Mouse (Mus musculus) Muller cell, postnatal 12 days (primary cell): ENCODE data around the gene Bmp2k.
"Not testable (repeated sequence)": the region's sequence is repeated elsewhere in the genome, so short reads cannot be mapped to it uniquely, and the experiment has no call there.

Source experiments
- DNase-seq: peaks from one replicate; pipeline ENCODE4 v3.0.0-alpha.2; 2015; ENCODE audit errors: inconsistent ontology term

Bmp2k gene

DNA sequence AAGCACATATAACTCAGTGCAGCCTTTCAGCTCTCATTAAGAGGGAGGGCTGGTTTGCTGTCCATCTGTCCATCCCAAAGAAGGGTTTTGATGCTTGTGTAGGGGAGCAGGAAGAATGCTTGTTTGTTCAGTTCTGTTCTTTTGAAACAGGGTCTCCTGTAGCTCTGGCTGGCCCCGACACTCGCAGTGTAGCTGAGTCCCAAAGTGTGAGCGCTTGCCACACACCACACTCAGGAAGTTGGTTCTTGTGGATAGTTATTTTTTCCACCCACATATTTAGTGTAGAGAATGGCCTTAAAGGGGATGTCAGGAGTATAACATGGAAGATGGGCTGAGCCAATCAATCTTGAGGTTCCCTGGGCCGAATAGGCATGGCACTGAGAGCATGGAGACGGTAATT, 4.1 kb downstream of the Bmp2k start:
- no peak for DNase-seq

DNA sequence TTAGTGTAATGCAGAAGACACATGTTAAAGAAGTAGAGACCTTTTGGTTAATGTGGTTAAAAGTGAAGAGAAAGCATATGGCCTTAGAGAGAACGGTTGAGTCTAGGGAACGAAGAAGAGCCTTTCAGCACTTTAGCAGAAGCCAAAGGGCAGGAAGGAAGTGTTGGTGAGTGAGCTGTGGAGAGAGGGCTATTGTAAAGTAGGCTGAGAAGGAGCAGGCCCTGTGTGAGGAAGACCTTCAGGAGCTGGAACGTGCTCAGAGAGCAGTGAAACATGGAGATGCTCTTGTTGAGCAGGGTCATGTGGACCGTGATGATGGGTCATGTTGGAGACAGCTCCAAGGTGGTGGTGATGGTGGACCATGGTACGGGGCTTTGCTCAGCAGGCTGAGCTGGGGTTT, 4.8 kb downstream of the Bmp2k start:
- no peak for DNase-seq

GRCm38 (mm10) chr5:97002937-97003336, 5.4 kb downstream of the Bmp2k start:
- no peak for DNase-seq

DNA sequence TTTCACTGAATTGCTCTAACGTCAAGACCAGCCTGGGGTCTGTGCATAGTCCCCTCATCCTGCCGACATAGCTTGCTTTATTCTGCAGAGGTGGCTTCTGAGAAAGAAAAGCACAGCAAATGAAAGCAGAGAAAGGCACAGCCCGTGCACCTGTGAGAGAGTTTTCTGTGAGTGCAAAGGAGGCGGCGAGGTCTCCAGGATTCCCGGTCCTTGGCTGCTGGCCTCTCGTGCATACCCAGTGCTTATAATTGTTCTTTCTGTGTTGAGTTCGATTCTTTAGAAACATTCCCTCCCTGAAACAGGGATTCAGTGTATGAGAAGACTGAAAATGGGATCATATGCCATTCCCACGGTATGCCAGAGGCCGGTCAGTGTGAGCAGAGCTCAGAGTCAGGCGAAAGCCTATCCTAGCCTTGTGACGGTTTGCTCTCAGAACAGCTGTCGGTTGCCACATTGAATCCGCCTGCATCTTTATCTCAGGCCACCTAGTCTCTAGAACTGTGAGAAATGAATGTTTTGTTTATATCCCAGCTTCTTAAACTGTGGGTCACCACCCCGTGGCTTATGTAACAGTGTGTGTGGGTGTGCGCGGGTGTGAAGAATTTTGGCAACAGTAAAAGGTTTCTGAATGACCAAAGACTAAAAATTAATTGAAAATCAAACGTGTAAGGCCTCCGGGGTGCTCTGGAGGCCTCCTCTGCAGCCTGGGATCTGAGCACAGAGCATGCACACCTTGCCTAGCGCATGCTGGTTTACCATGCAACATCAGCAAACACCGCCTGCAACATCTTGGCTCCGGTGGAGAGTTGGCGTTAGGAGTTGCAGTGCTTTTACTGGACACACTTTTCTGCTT, 6.9 kb downstream of the Bmp2k start:
- peak; percentile 67 for DNase-seq

DNA sequence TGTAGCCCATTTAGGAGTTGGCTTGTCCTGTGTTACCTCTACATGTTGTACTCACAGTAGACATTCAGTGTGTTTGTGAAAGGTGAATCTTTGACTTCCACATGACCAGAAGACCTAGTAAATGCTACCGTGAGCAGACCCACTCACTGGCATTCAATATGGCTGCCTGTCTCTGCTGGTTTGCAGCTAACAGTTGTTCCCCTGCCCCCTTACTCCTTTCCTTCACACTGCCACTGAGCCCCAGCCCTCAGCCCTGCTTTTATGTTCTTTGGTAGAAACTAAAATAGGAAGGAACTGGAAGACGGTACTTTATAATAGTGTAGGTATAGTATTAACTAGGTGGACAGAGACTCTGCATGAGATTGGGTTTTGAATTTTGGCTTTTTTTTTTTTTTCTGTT, 8.4 kb downstream of the Bmp2k start:
- no peak for DNase-seq

DNA sequence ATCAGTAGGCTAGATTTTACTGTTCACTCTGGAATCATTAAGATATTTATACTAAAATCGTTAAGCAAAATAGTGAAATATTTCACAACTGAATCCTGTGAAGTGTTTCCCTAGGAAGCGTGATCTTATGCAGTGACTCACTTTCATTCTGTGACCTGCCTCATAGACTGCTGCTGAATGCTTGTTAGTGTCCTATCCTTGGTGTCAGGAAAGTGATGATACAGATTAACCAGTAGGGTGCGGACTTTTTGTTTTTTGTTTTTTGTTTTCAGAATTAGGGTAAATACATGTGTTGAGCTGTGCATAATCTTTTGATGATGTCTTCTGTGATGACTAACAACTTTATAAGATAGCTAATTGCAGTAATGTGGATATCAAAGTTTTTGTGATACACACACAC, 9.4 kb downstream of the Bmp2k start:
- DNase-seq: no peak

DNA sequence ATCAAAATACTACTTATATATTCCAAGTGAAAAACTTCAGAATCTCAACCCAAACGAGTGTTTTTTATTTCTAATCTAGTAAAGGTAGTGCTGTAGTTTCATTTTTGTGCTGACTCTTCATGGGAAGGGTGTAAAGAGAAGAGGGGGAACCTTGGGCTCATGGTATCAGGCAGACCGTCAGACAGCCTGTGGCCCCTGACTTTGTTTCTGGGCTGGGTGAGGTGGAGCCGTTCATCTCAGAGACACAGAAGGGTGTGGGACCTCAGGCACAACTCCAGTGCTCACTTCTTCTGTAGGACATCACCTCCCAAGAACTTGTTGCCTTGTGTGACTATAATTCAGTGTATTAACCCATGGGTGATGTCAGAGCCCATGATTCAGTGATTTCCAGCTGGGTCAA, 10.0 kb downstream of the Bmp2k start:
- DNase-seq: no peak

GRCm38 (mm10) chr5:97009140-97009539, 11.7 kb downstream of the Bmp2k start:
- DNase-seq: not testable (repeated sequence)

DNA sequence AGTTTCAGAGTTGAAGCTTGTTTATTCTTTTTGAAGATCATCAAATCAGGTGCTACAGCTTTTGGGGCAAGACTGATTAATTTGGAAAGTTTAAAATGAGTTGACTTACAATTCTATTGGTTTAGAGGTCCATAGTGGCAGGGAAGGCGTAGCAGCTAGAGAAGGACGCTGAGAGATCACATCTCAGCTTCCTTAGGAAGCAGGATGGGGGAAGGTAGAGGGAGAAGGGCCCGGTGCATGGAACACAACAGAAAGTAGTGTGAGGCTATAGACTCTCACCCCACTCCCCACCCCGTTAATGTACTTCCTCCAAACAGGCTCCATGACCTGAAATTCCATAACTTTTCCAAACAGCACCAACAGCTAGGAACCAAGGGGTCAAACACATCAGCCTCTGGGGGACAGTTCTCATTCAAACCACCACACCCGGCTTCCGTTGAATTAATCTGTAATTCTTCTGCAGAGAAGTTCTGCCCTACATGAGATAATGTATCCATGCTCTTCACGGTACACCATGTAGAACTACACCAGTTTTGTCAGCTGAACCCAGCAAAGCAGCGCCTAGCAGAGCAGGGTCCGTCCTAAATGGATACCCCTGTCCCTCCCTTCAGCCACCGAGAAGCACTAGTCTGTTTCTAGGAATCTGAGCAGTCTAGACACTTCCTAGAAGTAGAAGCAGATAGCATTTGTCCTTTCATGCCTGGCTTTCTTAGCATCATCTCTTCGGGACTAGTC, 12.3 kb downstream of the Bmp2k start:
- DNase-seq: no peak

DNA sequence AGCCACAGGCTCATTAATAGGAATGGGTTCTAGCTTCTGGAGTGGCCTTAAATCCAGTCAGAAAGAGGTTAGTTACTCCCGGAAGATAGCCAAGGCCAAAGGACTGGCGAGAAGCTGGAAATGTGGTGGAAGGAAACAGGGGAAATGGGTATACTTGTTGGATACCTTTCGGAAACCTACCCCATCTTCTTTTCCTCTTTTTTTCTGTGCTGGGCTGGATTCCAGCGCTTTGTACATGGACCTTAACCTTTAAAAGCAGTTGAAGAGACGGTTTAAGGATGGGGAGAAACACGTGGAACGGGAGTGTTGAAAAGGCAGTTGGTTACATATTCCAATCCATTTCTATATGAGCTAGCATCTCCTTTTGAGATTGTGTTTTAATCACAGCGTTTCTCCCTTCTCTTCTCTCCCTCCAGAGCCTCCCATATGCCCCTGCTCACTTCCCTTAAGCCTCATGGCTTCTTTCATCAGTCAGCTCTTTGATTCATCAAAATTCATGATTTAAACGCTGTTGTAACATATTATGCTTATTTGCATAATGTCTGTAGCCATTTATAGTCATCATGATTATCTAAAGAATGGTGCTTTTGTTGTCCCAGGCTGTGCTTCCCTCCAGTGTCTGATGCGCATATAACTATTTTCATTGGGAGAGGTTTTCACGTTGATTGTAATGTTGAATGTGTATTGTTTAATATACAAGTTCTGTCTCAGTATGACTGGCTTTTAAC, 18.5 kb downstream of the Bmp2k start:
- no peak for DNase-seq

DNA sequence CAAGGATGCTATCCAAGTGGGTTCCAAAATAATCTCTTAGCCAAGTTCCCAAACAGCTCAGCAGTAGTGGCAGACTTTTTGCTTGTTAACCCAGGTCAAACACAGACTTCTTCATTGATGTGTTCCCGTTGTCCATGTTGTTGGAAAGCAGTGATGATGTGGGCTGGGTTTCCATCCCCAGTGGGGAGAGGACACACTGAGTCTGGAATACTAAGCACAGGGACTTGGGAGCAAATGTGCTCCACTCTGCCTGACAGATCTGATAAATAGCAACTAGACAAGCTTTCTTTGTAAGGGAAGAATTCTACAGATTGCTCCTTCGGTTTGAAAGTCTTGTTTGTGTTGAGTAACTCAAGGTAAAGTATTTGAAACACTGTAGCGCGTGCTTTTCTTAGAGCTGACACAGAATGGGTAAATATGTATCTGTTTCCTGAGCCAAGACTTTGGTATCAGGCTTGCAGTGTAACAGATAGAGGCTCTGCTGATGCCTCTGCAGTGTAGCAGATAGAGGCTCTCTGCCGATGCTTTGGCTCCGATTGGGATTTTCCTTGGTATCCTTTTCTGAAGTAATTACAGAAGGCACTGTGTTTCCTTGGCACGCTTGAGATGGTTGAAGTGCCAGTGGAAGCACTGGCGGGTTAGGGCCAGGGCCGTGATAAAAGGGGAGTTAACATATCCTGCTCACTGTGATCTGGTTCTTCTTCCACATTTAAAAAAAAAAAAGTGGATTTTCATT, 19.5 kb downstream of the Bmp2k start:
- DNase-seq: peak; percentile 21

GRCm38 (mm10) chr5:97022305-97023278, 25.1 kb downstream of the Bmp2k start:
- no peak for DNase-seq

DNA sequence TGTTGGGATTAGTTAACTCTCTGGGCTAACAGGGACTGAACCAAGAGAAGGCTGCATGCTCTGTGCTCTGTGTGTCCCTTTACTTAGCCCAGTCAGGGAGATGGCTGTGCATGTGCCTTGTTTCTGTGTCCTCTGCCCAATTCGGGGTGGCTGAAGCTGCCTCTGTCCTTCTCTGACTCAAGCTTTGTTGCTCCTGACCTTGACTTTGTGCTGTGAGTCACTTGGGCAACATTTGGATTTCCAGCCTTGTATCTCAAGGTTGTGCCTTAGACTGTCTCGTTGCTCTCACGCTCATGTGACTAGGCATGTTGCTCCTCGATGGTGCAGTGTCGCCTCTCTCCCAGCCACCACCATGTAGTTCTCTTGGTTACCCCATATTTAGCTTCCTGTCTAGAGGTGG, 27.3 kb downstream of the Bmp2k start:
- DNase-seq: no peak

DNA sequence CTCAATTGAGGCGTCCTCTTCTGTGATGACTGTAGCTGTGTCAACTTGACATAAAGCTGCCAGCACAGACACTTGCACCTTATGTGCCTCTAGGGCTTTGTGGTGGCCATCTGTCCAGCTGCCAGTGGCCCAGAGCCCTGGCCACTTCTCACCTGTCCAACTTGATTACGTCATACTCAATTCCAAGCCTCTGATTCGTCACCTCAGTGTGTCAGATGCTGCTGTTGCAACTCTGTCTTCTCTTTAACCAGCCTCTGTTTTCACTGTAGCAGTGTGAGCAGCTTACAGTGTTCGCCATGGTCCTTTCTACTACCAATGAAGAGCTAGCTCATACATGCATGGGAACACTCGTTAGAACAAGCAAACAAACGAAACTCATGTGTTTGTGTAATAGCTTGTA, 28.2 kb downstream of the Bmp2k start:
- no peak for DNase-seq

GRCm38 (mm10) chr5:97028004-97028403, 30.5 kb downstream of the Bmp2k start:
- no peak for DNase-seq

- not testable (repeated sequence) for DNase-seq
These were observed 31.4 kb downstream of the Bmp2k start for GRCm38 (mm10) chr5:97028840-97029239.

DNA sequence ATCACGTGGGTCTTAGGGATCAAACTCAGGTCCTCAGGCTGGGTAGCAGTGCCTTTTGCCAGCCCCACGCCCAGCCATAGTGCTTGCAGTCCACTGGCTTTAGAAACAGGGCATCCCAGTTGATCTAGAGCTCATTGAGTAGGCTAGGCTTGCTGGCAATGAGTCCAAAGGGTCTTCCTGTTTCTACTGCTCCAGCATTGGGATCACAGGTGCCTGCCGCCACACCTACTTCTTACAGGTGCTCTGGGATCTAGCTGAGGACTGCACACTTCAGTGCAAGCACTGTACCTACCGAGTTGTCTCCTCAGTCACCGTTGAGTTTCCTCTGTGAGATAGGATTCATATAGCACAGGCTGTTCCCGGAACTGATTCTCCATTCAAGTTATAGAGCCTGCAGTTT, 34.3 kb downstream of the Bmp2k start:
- no peak for DNase-seq

DNA sequence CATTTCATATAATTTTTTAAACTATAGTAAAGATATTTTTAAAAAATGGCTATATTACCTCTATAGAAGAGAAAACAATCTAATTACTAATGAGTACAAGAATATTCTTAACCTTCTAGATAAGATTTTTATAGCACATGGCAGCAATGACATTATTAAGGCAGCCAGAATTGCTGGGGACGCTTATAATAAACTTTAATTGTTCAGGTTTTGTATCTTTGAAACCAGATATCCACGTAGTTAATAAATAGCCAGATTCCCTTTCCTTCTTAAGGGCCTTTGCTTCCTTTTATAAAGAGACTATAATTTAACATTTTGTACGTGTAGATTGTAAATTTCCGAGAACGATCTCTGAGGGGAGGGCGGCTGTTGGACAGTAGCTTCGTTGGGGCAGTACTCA, 47.8 kb downstream of the Bmp2k start:
- DNase-seq: no peak

DNA sequence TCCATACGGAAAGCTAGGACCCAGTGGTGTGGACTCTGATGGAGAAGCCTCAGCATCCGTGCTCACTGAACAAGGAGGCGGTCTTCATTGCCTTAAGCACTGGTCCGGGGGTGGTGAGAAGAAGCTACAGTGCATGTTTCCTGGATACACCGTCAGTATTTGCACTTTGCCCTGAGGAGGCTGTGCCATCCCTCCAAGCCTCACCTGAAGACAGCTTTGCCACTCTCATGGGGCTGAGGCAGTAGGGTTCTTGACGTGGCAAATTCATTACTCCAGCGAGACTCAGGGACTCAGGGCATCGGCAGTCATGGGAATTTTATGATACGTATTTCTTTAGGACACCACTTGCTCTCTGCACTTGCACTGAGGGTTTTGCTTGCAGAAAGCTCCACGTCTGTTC, 49.2 kb downstream of the Bmp2k start:
- no peak for DNase-seq

- DNase-seq: no peak
These were observed 51.4 kb downstream of the Bmp2k start for GRCm38 (mm10) chr5:97048905-97049304.

DNA sequence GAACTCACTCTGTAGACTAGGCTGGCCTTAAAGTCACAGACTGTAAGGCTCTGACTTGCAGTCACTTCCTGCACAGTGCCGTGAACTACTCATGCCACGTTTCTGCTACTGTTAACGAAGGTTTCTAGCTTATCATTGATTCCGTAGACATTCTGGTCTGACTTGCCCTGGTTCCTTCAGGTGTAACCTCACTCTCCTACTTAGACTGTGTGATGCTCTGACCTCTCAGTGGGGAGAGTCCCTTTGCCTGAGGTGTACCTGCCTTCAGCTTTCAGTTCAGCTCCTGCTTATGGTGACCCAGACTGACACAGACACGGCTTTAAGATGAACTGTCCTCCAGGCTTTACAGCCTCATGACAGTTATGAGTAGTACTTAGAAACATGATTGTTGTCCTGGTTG, 56.7 kb downstream of the Bmp2k start:
- DNase-seq: no peak
